Mouse (Mus musculus) lung, postnatal 0 days (tissue): ENCODE measurements around the gene Srarp. TPM values are rescaled to one million over a fixed set of nuclear protein-coding genes. Genes with fewer than 3 reads are reported as not detected.

Experiments
- ATAC-seq: fragments of 200-750 bp; cut with Nextera tagmentation; 2 replicates; pipeline ENCODE4 v1.8.0; 2017; ENCODE audit warnings: moderate library complexity
- DNase-seq: peaks from one replicate; pipeline ENCODE4 v3.0.0-alpha.2; 2016; ENCODE audit warnings: low spot score
- H3K27ac ChIP-seq: fragments of 300-500 bp; sonication (generic); 2 replicates; pipeline ENCODE4 v1.5.1; 2014; ENCODE audit warnings: antibody characterized with exemption, mild to moderate bottlenecking, low read length, mixed read lengths
- H3K27me3 ChIP-seq: fragments of 300-500 bp; sonication (generic); replicated peaks from 2 replicates; pipeline ENCODE4 v1.6.1; 2014; ENCODE audit warnings: low read length, mixed read lengths; ENCODE audit not compliant: insufficient read depth
- H3K36me3 ChIP-seq: fragments of 300-500 bp; sonication (generic); 2 replicates; pipeline ENCODE4 v1.6.1; 2014; ENCODE audit warnings: low read length, mixed read lengths; ENCODE audit not compliant: insufficient read depth
- H3K4me1 ChIP-seq: fragments of 300-500 bp; sonication (generic); 2 replicates; pipeline ENCODE4 v1.6.1; 2014; ENCODE audit warnings: antibody characterized with exemption, low read depth, low read length, mixed read lengths; ENCODE audit not compliant: insufficient read depth
- H3K4me2 ChIP-seq: fragments of 300-500 bp; sonication (generic); replicated peaks from 2 replicates; pipeline ENCODE4 v1.6.1; 2014; ENCODE audit warnings: low read depth, mild to moderate bottlenecking, low read length, moderate library complexity, mixed read lengths
- H3K4me3 ChIP-seq: fragments of 300-500 bp; sonication (generic); 2 replicates; pipeline ENCODE4 v1.5.1; 2014; ENCODE audit warnings: low read depth, low read length
- H3K9ac ChIP-seq: fragments of 300-500 bp; sonication (generic); replicated peaks from 2 replicates; pipeline ENCODE4 v1.6.1; 2014; ENCODE audit warnings: low read depth, mild to moderate bottlenecking
- H3K9me3 ChIP-seq: fragments of 300-500 bp; sonication (generic); 2 replicates; pipeline ENCODE4 v1.6.1; 2016; ENCODE audit warnings: low read length, mixed read lengths
- CTCF ChIP-seq: IDR thresholded peaks from 2 replicates; pipeline ENCODE4 v1.5.1; 2016; ENCODE audit warnings: antibody characterized with exemption, mild to moderate bottlenecking
- EP300 ChIP-seq: IDR thresholded peaks from 2 replicates; pipeline ENCODE4 v1.6.1; 2016; ENCODE audit warnings: antibody characterized with exemption, mild to moderate bottlenecking, control low read depth
- WGBS: fragments of 180-500 bp; shearing (Covaris S2); extraction: QIAGEN DNeasy Blood & Tissue Kit; methylation state at CpG from one replicate; pipeline ENCODE4 v1.1.7; 2014; 5-methylcytosine and 5-hydroxymethylcytosine counted together
- polyA plus RNA-seq: library from polyadenylated mRNA; unstranded; fragments of >200 nt; fragmentation: Nextera tagmentation; extraction: Ambion mirVana; gene quantifications from 2 replicates; pipeline ENCODE4 v1.2.1, GENCODE M21; 2015

Gene Srarp
- polyA plus RNA-seq, 1 experiment from 2014 or later: not detected

DNA sequence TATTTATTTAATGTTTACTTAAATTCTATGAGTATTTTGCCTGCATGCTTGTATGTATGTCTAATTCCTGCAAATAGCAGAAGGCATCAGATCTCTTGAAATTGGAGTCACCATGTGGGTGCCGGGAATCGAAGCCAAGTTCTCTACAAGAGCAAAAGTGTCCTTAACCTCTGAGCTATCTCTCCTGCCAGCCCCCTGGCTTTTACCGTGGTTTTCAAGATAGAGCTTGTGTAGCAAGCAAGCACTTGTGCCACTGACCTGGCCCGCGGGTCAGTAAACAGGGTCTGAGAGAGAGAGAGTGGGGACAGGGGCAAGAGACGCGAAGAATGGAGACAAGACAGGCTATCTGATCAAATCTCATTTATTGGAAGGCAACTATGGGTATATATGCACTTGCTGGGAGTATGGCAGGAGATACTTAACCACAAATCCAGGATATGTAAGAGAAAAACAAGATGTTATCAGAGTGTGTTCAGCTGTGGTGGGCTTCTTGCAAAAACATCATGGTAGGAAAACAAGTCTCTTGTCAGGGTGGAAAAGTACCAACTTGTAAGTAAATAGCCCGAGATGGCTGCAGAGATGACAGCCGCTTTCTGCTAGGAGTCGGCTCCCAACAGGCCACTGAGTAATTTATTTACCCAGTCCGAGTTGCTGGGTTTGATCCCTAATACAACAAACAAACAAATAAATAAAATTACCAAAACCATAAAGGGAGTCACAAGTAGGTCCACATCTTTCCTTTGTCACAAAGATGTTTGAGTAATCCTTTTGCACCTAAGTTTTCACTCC lies 7.9 kb upstream of the Srarp start:
- ATAC-seq: no peak
- Histone ChIP-seq H3K9me3 (no peaks in the 10 kb centered on the region), H3K4me2 (peak overlapping the region; percentile 91), H3K27me3 (no peaks in the 10 kb centered on the region), H3K27ac (no peak overlapping the region), H3K4me3 (peak overlapping the region; percentile 99), H3K36me3 (peaks cover 5% of the 10 kb centered on the region; the same call in 1 of the 2 replicates), H3K9ac (peak overlapping the region; percentile 65), H3K4me1 (peaks cover 10% of the 10 kb centered on the region; the same call in 1 of the 2 replicates)
- DNase-seq: no peak
- TF ChIP-seq CTCF (no peak), EP300 (no peak)
- WGBS: 33% methylated on average over 11 of the region's 11 CpGs

DNA sequence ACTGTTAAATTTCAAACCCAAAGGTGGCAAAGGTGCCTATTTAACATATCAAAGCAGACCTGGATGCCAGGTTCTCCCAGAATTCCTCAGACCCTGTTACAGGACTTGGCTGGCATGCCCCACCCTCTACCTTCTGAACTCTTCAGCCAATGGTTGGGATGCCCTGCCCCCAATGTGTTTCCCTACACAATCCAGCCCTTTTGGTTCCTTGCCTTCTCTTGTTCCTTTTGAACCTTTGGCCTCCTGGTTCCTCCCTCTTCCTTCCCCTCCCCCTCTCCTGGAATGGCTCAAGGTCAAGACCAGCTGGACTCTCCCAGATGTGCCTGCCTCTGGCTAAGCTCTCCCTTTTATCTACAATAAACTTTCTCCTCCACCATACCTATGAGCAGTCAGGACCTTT lies 5.0 kb upstream of the Srarp start:
- Histone ChIP-seq H3K9ac (no peak overlapping the region), H3K4me3 (no peak overlapping the region), H3K4me1 (peaks cover 10% of the 10 kb centered on the region; the same call in 1 of the 2 replicates), H3K27ac (no peak overlapping the region), H3K9me3 (no peaks in the 10 kb centered on the region), H3K27me3 (no peaks in the 10 kb centered on the region), H3K4me2 (no peak overlapping the region), H3K36me3 (no peaks in the 10 kb centered on the region)
- ATAC-seq (no peak), DNase-seq (no peak)
- TF ChIP-seq CTCF (no peak), EP300 (no peak)

DNA sequence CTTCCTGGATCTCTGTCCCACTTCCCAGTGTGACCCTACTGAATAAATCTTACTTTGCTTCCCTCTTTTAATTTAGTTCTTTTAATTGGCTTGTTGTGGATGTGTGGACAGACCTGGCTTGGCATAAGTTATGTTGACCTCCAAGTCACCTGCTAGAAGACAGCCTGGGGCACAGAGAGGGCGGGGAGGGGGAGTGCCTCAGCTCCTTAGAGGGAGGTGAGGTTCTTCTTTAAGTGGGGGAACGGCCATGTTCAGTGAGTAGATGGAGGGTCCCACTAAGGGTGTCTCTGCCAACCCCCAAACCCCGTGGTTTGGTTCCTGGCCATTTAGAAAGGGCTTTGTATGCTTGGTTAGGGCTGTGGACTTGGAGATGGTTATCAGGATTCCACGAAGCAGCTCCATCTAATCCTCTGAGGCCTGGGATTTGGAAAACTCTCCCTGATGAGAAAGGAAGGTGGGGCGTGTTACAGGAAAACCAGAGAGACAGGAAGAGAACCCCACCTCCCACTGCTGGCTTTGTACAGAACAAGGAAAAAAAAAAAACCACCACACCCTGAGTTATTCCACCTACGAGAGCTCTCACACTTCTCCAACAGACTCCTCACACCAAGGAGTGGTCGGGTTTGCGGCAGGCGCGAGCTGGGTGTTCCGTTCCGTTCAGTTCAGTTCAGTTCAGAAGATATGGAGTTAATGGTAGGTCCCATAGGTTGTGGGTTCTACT lies 3.3 kb upstream of the Srarp start:
- WGBS: 66% methylated on average over 12 of the region's 12 CpGs

DNA sequence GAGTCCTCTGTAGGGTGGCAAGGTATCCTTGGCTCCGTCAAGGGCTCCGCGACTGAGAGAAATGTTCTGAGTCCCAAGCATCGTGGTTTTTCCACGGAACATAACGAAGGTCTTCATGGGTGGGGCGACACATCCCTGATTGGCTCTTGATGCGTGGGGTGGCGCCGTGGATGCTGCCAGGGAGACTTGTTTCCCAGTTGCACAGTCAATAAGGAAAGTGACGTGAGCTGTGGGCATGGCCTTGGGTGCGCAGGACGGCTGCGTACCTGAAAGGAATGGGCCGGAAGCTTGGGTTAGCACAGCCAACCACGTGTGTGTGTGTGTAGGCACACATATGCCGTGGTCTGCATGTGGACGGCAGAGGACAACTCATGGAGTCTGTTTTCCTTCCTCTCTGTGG lies 2.7 kb downstream of the Srarp start:
- no peak for ATAC-seq
- no peak overlapping the region for H3K4me3 ChIP-seq

More for the DNA sequence above, 3.3 kb upstream of the Srarp start:
- H3K27me3 ChIP-seq: no peaks in the 10 kb centered on the region
- no peak overlapping the region for H3K9ac ChIP-seq
- no peak overlapping the region for H3K4me3 ChIP-seq
- no peaks in the 10 kb centered on the region for H3K36me3 ChIP-seq
- no peak overlapping the region for H3K4me2 ChIP-seq
- no peak for ATAC-seq
- DNase-seq: peak; percentile 24
- no peak overlapping the region for H3K27ac ChIP-seq
- H3K9me3 ChIP-seq: no peaks in the 10 kb centered on the region
- peaks cover 6% of the 10 kb centered on the region; the same call in 1 of the 2 replicates for H3K4me1 ChIP-seq
- TF ChIP-seq EP300 (no peak), CTCF (no peak)

DNA sequence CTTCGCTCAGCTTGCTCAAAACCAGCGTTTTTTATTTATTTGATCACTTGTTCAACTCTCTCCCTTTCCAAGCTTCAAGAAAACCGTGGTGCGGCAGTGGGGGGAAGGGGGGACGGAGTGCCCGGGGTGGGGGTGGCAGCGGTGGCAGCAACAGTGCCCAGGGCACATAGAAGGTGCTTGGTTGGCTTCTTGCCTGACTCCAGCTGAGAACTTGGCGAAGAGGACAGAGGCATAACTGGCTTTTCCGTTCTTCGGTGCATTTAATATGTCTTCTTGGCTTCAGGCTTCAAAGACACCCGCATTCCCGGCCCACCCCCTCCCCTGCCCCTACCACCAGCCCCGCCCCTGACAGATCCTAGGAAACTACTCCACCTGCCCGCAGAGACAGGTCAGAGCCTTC lies 3.2 kb downstream of the Srarp start:
- WGBS: 45% methylated on average over 14 of the region's 14 CpGs
- H3K4me2 ChIP-seq: no peak overlapping the region
- TF ChIP-seq CTCF (no peak), EP300 (no peak)

More for the DNA sequence above, 2.7 kb downstream of the Srarp start:
- no peak overlapping the region for H3K9ac ChIP-seq
- H3K27me3 ChIP-seq: no peaks in the 10 kb centered on the region
- no peak for DNase-seq
- H3K4me2 ChIP-seq: no peak overlapping the region
- no peaks in the 10 kb centered on the region for H3K4me1 ChIP-seq
- no peaks in the 10 kb centered on the region for H3K36me3 ChIP-seq
- H3K27ac ChIP-seq: no peak overlapping the region
- TF ChIP-seq CTCF (no peak), EP300 (no peak)
- 85% methylated on average over 18 of the region's 18 CpGs for WGBS
- no peaks in the 10 kb centered on the region for H3K9me3 ChIP-seq

DNA sequence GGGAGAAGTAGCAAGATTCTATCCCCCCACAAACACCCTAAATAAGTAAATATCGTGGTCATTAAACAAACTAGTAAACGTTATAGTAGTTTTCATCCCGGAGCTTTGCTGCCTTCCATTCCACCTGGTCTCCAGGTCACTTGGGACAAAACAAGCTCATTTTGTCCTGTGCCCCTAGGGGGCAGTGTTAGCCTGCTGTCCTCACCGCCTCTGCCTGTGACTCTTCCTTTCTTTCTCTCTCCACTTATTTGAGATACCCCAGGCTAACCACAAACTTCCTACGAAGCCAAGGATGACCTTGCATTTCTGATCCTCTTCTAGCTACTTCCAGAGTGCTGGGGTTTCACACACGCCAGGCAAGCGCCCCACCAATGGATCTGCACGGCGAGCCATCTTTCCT lies 4.9 kb downstream of the Srarp start:
- ATAC-seq (peak; percentile 22; the same call in 1 of the 2 replicates), DNase-seq (peak; percentile 78)
- no peak overlapping the region for H3K9ac ChIP-seq
- no peaks in the 10 kb centered on the region for H3K9me3 ChIP-seq
- WGBS: 40% methylated on average over 9 of the region's 9 CpGs
- no peak overlapping the region for H3K4me3 ChIP-seq
- H3K27me3 ChIP-seq: no peaks in the 10 kb centered on the region
- H3K4me1 ChIP-seq: no peaks in the 10 kb centered on the region; the same call in 1 of the 2 replicates
- H3K36me3 ChIP-seq: no peaks in the 10 kb centered on the region
- H3K4me2 ChIP-seq: no peak overlapping the region
- peak; percentile 90 for TF ChIP-seq CTCF
- no peak for TF ChIP-seq EP300
- no peak overlapping the region for H3K27ac ChIP-seq

More for the DNA sequence above, 3.2 kb downstream of the Srarp start:
- ATAC-seq (no peak), DNase-seq (no peak)
- H3K4me1 ChIP-seq: no peaks in the 10 kb centered on the region
- no peaks in the 10 kb centered on the region for H3K36me3 ChIP-seq
- H3K27ac ChIP-seq: no peak overlapping the region
- no peak overlapping the region for H3K9ac ChIP-seq
- H3K27me3 ChIP-seq: no peaks in the 10 kb centered on the region
- H3K4me3 ChIP-seq: no peak overlapping the region
- no peaks in the 10 kb centered on the region for H3K9me3 ChIP-seq
